Mouse (Mus musculus) megakaryocyte, embryonic 14.5 days (primary cell): Measurements from ENCODE around the gene Cck.

Experiments
- FLI1 ChIP-seq: IDR thresholded peaks from 2 replicates; pipeline ENCODE4 v1.6.1; 2012; ENCODE audit warnings: low read length, inconsistent platforms, mixed read lengths
- GATA1 ChIP-seq: IDR thresholded peaks from 3 replicates; pipeline ENCODE4 v1.6.1; 2012; ENCODE audit warnings: mixed read lengths, low read length, inconsistent platforms, borderline replicate concordance

DNA sequence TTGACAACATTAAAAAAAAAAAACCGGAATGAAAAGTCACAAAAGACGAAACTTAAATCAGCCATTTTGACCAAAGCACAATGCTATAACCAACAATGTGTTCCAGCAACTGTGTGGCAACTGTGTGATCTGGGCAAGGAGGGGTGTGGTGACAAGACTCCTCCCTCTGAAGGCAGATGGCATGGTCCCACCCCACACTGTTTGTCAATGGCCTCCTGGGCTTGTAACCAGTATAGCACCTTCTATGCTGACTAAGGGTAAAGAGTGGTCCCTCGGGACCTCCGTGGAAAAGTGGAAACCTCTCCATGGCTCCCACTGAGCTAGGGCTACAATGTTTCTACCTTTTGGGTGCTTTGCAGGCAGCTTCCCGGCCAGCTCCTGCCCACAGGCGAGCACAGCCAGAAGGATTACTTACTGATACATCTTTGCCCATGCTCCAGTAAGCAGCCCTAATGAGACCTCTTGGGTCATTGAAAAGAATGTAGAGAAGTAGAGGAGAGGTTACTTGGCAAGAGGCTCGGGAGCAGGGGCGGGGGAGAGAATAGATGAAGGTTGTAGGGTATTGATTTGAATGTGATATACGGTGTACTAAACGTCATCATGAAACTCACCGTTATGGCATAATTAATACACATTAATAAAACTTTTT is 3.8 kb downstream of the Cck start:
- TF ChIP-seq FLI1: no peak
- TF ChIP-seq GATA1: no peak
